ENCODE assay signal across 11 mouse cellular contexts in the genomic region with DNA sequence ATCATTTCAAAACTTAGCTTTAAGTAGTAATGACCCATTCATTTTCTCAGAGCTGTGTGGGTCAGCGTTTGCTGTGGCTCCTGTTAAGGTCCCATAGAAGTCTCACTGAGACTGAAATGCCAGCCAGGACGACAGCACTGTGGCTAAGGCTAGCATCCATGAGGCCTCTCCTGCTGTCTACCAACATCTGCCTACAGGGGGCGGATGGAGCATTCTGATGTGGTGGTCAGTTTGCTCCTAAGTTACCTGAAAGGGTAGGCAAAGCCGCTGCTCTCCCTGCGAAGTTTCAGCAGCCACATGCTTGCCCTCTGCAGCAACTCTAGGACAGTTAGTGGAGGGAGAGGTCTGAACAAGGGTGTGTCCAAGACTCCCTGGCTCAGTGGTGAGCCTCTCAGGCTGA. TPM values are rescaled to one million over a fixed set of nuclear protein-coding genes. Genes with fewer than 3 reads are reported as not detected.
DNase-seq lines count a peak whose midpoint lies in the region; ATAC-seq and TF ChIP-seq lines count a peak whose summit lies in the region.
"Had no signal": no experiment of that assay in that cellular context is flagged by ENCODE, and none has a peak within 500 bp of the region (broad histone marks: within the 10 kb centered on the region; RNA-seq: fewer than 3 reads in every experiment).

No protein-coding gene starts in this region.

- ATAC-seq in midbrain, embryonic 16.5 days: no peak
- no peak for ATAC-seq in erythroid progenitor cell, adult 5-6 weeks (replicated peaks; ENCODE audit: low FRiP score, poor library complexity, severe bottlenecking)

- no peaks in the 10 kb centered on the region for H3K4me1 ChIP-seq in heart, adult 2 months (ENCODE audit: control insufficient read depth, insufficient read depth, low read length)
- H3K4me1 ChIP-seq in heart, embryonic 10.5 days: peaks cover 14% of the 10 kb centered on the region
- no peaks in the 10 kb centered on the region for H3K4me1 ChIP-seq in liver, adult 2 months (ENCODE audit: control insufficient read depth, insufficient read depth, low read length)
- H3K4me1 ChIP-seq in E14TG2a.4 (replicated peaks; ENCODE audit: low read depth, low read length): peaks cover 56% of the 10 kb centered on the region
- H3K4me1 ChIP-seq in midbrain, embryonic 16.5 days (ENCODE audit: control insufficient read depth, insufficient read depth, low read length): no peaks in the 10 kb centered on the region; the same call in 1 of the 2 replicates
- H3K4me1 ChIP-seq: hindbrain, embryonic 15.5 days had no signal

- H3K27me3 ChIP-seq in heart, adult 2 months (ENCODE audit: control insufficient read depth, insufficient read depth, low read length): no peaks in the 10 kb centered on the region
- no peaks in the 10 kb centered on the region for H3K27me3 ChIP-seq in heart, embryonic 10.5 days (ENCODE audit: insufficient read depth, poor library complexity, severe bottlenecking)
- no peaks in the 10 kb centered on the region for H3K27me3 ChIP-seq in liver, adult 2 months (ENCODE audit: control insufficient read depth, insufficient read depth, low read length)
- H3K27me3 ChIP-seq in E14TG2a.4 (ENCODE audit: insufficient read depth, low read length): no peaks in the 10 kb centered on the region
- H3K27me3 ChIP-seq in midbrain, embryonic 16.5 days (ENCODE audit: control insufficient read depth, insufficient read depth, low read depth, low read length): no peaks in the 10 kb centered on the region
- H3K27me3 ChIP-seq: hindbrain, embryonic 15.5 days had no signal

- peak; percentile 43 for TF ChIP-seq CTCF in heart, adult 2 months (IDR thresholded peaks at IDR 0.05)
- TF ChIP-seq CTCF in liver, adult 2 months (IDR thresholded peaks at IDR 0.05; ENCODE audit: low read depth, low read length): peak; percentile 32
- peak; percentile 44 for TF ChIP-seq CTCF in E14TG2a.4 (conservative IDR thresholded peaks at IDR 0.05; ENCODE audit: low read length)

- no peak overlapping the region for H3K9ac ChIP-seq in heart, adult 2 months (ENCODE audit: low read depth, low read length)
- no peak overlapping the region for H3K9ac ChIP-seq in liver, adult 2 months (ENCODE audit: low read depth, low read length)
- H3K9ac ChIP-seq in midbrain, embryonic 16.5 days (ENCODE audit: low read depth, low read length): no peak overlapping the region
- H3K9ac ChIP-seq: hindbrain, embryonic 15.5 days had no signal

- H3K27ac ChIP-seq in heart, adult 2 months: no peak overlapping the region
- no peak overlapping the region for H3K27ac ChIP-seq in heart, embryonic 10.5 days
- H3K27ac ChIP-seq in liver, adult 2 months (replicated peaks; ENCODE audit: insufficient read depth, low read depth, low read length): no peak overlapping the region
- H3K27ac ChIP-seq in midbrain, embryonic 16.5 days (ENCODE audit: low read length): no peak overlapping the region
- H3K27ac ChIP-seq: hindbrain, embryonic 15.5 days; limb, embryonic 10.5 days had no signal

- no peak for TF ChIP-seq POLR2A in heart, adult 2 months (IDR thresholded peaks at IDR 0.05; ENCODE audit: insufficient read depth, low read depth, low read length)
- no peak for TF ChIP-seq POLR2A in liver, adult 2 months (IDR thresholded peaks at IDR 0.05; ENCODE audit: extremely low read depth, insufficient read depth, low read length)

- no peak overlapping the region for H3K4me2 ChIP-seq in midbrain, embryonic 16.5 days (ENCODE audit: low read length)
- H3K4me2 ChIP-seq: hindbrain, embryonic 15.5 days had no signal

- no peak for TF ChIP-seq EP300 in heart, adult 2 months (IDR thresholded peaks at IDR 0.05; ENCODE audit: insufficient read depth, low read depth, low read length)

- no peaks in the 10 kb centered on the region for H3K9me3 ChIP-seq in heart, embryonic 10.5 days
- no peaks in the 10 kb centered on the region for H3K9me3 ChIP-seq in E14TG2a.4 (ENCODE audit: low read length)
- no peaks in the 10 kb centered on the region for H3K9me3 ChIP-seq in midbrain, embryonic 16.5 days (replicated peaks; ENCODE audit: control insufficient read depth, low read length, poor library complexity, severe bottlenecking)
- H3K9me3 ChIP-seq: hindbrain, embryonic 15.5 days; limb, embryonic 10.5 days had no signal

- no peak overlapping the region for H3K4me3 ChIP-seq in heart, adult 2 months
- H3K4me3 ChIP-seq in heart, embryonic 10.5 days: no peak overlapping the region
- H3K4me3 ChIP-seq in liver, adult 2 months (ENCODE audit: insufficient read depth, low read depth, low read length): no peak overlapping the region
- no peak overlapping the region for H3K4me3 ChIP-seq in E14TG2a.4 (replicated peaks; ENCODE audit: low read length)
- no peak overlapping the region for H3K4me3 ChIP-seq in midbrain, embryonic 16.5 days (ENCODE audit: low read depth, low read length)
- H3K4me3 ChIP-seq: hindbrain, embryonic 15.5 days; limb, embryonic 10.5 days; myocyte had no signal

- H3K79me2 ChIP-seq in heart, adult 2 months (replicated peaks; ENCODE audit: control insufficient read depth, insufficient read depth, low read length): no peaks in the 10 kb centered on the region
- H3K79me2 ChIP-seq in liver, adult 2 months (ENCODE audit: control insufficient read depth, insufficient read depth, low read length): no peaks in the 10 kb centered on the region

- 68% methylated on average over 5 of the region's 5 CpGs for WGBS in heart, adult 2 months
- WGBS in heart, embryonic 10.5 days: 61% methylated on average over 5 of the region's 5 CpGs
- WGBS in liver, adult 2 months: 79% methylated on average over 5 of the region's 5 CpGs
- WGBS in midbrain, embryonic 16.5 days: 65% methylated on average over 5 of the region's 5 CpGs

- DNase-seq in heart, adult 2 months: no peak
- DNase-seq in heart, embryonic 10.5 days (ENCODE audit: low spot score): no peak
- DNase-seq in liver, adult 2 months (ENCODE audit: extremely low read depth, low read depth, low spot score): no peak
- no peak for DNase-seq in liver
- peak; percentile 70 for DNase-seq in ZHBTc4 (ENCODE audit: low read depth, low spot score)

- intact Hi-C loops in heart, adult 2 months (cut with DNase I): no loop called here

- H3K36me3 ChIP-seq in heart, adult 2 months (ENCODE audit: control insufficient read depth, insufficient read depth, low read length): no peaks in the 10 kb centered on the region
- H3K36me3 ChIP-seq in heart, embryonic 10.5 days: peaks cover 89% of the 10 kb centered on the region
- peaks cover 38% of the 10 kb centered on the region for H3K36me3 ChIP-seq in liver, adult 2 months (ENCODE audit: control insufficient read depth, insufficient read depth, low read length)
- H3K36me3 ChIP-seq in E14TG2a.4 (ENCODE audit: insufficient read depth, low read length): peaks cover 65% of the 10 kb centered on the region
- H3K36me3 ChIP-seq in midbrain, embryonic 16.5 days (ENCODE audit: control insufficient read depth, insufficient read depth, low read length): peaks cover 56% of the 10 kb centered on the region

RNA-seq across cellular contexts. Expression of a gene that starts 4.2 kb away (rescaled TPM):
- under 1 TPM; 0.08 to 0.16 TPM for total RNA-seq in heart, adult 2 months (2021)
- 0.15 and 0.37 TPM in 2 replicates for polyA plus RNA-seq in heart, adult 2 months (2012; rRNA removed)
- 0.04 and 0.10 TPM in 2 replicates for polyA plus RNA-seq in heart, embryonic 10.5 days (2016; fragmentation: Nextera tagmentation; extraction: Ambion mirVana)
- under 0.01 and 0.07 TPM in 2 replicates for total RNA-seq in liver, adult 2 months (2014; rRNA removed)
- polyA plus RNA-seq in liver, adult 2 months (2012; rRNA removed): 0.02 TPM in 1 of 2 replicates, not detected in the other
- 0.14 and 0.29 TPM in 2 replicates for polyA plus RNA-seq in midbrain, embryonic 16.5 days (2015; fragmentation: Nextera tagmentation; extraction: Ambion mirVana)
- total RNA-seq in erythroid progenitor cell, adult 5-6 weeks (2015; ENCODE audit: low replicate concordance): not detected in 2 replicates
- 0.08 TPM in 1 of 2 replicates, not detected in the other for total RNA-seq in erythroid progenitor cell, adult 5-6 weeks (2017; ENCODE audit: low replicate concordance)

RNA-seq across cellular contexts. Expression of a gene that starts 54.8 kb away (rescaled TPM):
- 10 to 100 TPM; 11.9 to 12.8 TPM for total RNA-seq in heart, adult 2 months (2021)
- polyA plus RNA-seq in heart, adult 2 months (2012; rRNA removed): 13.2 and 18.8 TPM in 2 replicates
- polyA plus RNA-seq in heart, embryonic 10.5 days (2016; fragmentation: Nextera tagmentation; extraction: Ambion mirVana): 20.7 and 35.9 TPM in 2 replicates
- 0.83 and 0.87 TPM in 2 replicates for total RNA-seq in liver, adult 2 months (2014; rRNA removed)
- polyA plus RNA-seq in liver, adult 2 months (2012; rRNA removed): 5.7 and 6.2 TPM in 2 replicates
- polyA plus RNA-seq in midbrain, embryonic 16.5 days (2015; fragmentation: Nextera tagmentation; extraction: Ambion mirVana): 30.8 and 32.8 TPM in 2 replicates
- total RNA-seq in erythroid progenitor cell, adult 5-6 weeks (2015; ENCODE audit: low replicate concordance): 8.6 and 10.5 TPM in 2 replicates
- 0.08 and 0.26 TPM in 2 replicates for total RNA-seq in erythroid progenitor cell, adult 5-6 weeks (2017; ENCODE audit: low replicate concordance)
